Mouse (Mus musculus) CH12.LX (cell line): ENCODE measurements around the gene Peli1. TPM values are rescaled to one million over a fixed set of nuclear protein-coding genes. Genes with fewer than 3 reads are reported as not detected.

Experiments used
- DNase-seq: peaks from one replicate; pipeline ENCODE4 v3.0.0-alpha.2; 2013; ENCODE audit errors: extremely low read depth
- H3K27ac ChIP-seq: 2 replicates; pipeline ENCODE4 v1.5.1; 2012; ENCODE audit warnings: low read depth, mild to moderate bottlenecking, control low read depth, moderate library complexity; ENCODE audit not compliant: insufficient read depth
- H3K27me3 ChIP-seq: replicated peaks from 2 replicates; pipeline ENCODE3; 2012; ENCODE audit warnings: inconsistent platforms
- H3K36me3 ChIP-seq, 2 experiments: replicated peaks in 1 of 2; 2 replicates each; pipeline versions ENCODE3 to v1.6.1; 2012; ENCODE audit warnings: inconsistent platforms in 1 of 2, low read length in 1 of 2, mild to moderate bottlenecking in 1 of 2, mixed read lengths in 1 of 2, moderate library complexity in 1 of 2; ENCODE audit not compliant: control insufficient read depth in 1 of 2, insufficient read depth in 1 of 2
- H3K4me1 ChIP-seq, 2 experiments: 2 replicates each; pipeline ENCODE4 v1.6.1; 2012; ENCODE audit warnings: inconsistent platforms in 1 of 2, moderate library complexity in 1 of 2; ENCODE audit not compliant: insufficient read depth in 2 of 2, control insufficient read depth in 1 of 2
- H3K4me2 ChIP-seq: 2 replicates; pipeline ENCODE4 v1.6.1; 2012; ENCODE audit warnings: low read depth, mild to moderate bottlenecking, control low read depth; ENCODE audit not compliant: poor library complexity, insufficient read depth, severe bottlenecking
- H3K4me3 ChIP-seq, 3 experiments: fragments of 150-350 bp in 1 of 3; sonication (generic) in 1 of 3; replicated peaks in 1 of 3; 2 replicates each; pipeline versions ENCODE3 to v1.5.1; 2011 to 2012; ENCODE audit warnings: low read depth in 2 of 3, low read length in 2 of 3, mild to moderate bottlenecking in 2 of 3, moderate library complexity in 2 of 3, control low read depth in 1 of 3, improper control_type of control experiment in 1 of 3, inconsistent platforms in 1 of 3, mixed read lengths in 1 of 3; ENCODE audit not compliant: poor library complexity in 1 of 3
- H3K79me2 ChIP-seq: replicated peaks from 2 replicates; pipeline ENCODE4 v1.6.1; 2012; ENCODE audit warnings: mild to moderate bottlenecking, moderate library complexity; ENCODE audit not compliant: control insufficient read depth, poor library complexity, insufficient read depth, severe bottlenecking; ENCODE audit errors: extremely low read depth
- H3K9ac ChIP-seq: 2 replicates; pipeline ENCODE4 v1.6.1; 2012; ENCODE audit warnings: low read depth, mild to moderate bottlenecking, control low read depth, moderate library complexity; ENCODE audit not compliant: insufficient read depth
- H3K9me3 ChIP-seq: replicated peaks from 2 replicates; pipeline ENCODE3; 2012; ENCODE audit warnings: low read length, inconsistent platforms, mixed read lengths
- BHLHE40 ChIP-seq: IDR thresholded peaks from 2 replicates; pipeline ENCODE4 v1.6.1; 2011; ENCODE audit warnings: mild to moderate bottlenecking, low read depth, low read length, improper control_type of control experiment
- CHD1 ChIP-seq: IDR thresholded peaks from 2 replicates; pipeline ENCODE4 v1.6.1; 2012; ENCODE audit warnings: low read depth, low read length, improper control_type of control experiment, inconsistent platforms
- CHD2 ChIP-seq: IDR thresholded peaks from 2 replicates; pipeline ENCODE4 v1.6.1; 2011; ENCODE audit warnings: low read length, improper control_type of control experiment
- CTCF ChIP-seq, 2 experiments: IDR thresholded peaks in 1 of 2; conservative IDR thresholded peaks in 1 of 2; 2 replicates each; pipeline ENCODE4 v1.5.1; 2011 to 2012; ENCODE audit warnings: low read depth in 2 of 2, low read length in 2 of 2, improper control_type of control experiment in 1 of 2, inconsistent platforms in 1 of 2, mild to moderate bottlenecking in 1 of 2, moderate library complexity in 1 of 2
- E2F4 ChIP-seq: IDR thresholded peaks from 2 replicates; pipeline ENCODE4 v1.6.1; 2011; ENCODE audit warnings: low read depth, low read length, improper control_type of control experiment; ENCODE audit not compliant: insufficient replicate concordance
- ELF1 ChIP-seq: IDR thresholded peaks from 2 replicates; pipeline ENCODE4 v1.6.1; 2014; ENCODE audit warnings: low read depth, mild to moderate bottlenecking, inconsistent platforms, low read length, improper control_type of control experiment
- EP300 ChIP-seq: IDR thresholded peaks from 2 replicates; pipeline ENCODE4 v1.6.1; 2011; ENCODE audit warnings: low read length, improper control_type of control experiment
- ETS1 ChIP-seq: conservative IDR thresholded peaks from 2 replicates; pipeline ENCODE4 v1.6.1; 2012; ENCODE audit warnings: low read depth, mild to moderate bottlenecking, inconsistent platforms, low read length, improper control_type of control experiment, moderate library complexity
- GABPA ChIP-seq: IDR thresholded peaks from 2 replicates; pipeline ENCODE4 v1.6.1; 2012; ENCODE audit warnings: low read depth, low read length, improper control_type of control experiment, inconsistent platforms; ENCODE audit not compliant: insufficient replicate concordance
- HCFC1 ChIP-seq: IDR thresholded peaks from 2 replicates; pipeline ENCODE4 v1.6.1; 2012; ENCODE audit warnings: low read depth, mild to moderate bottlenecking, inconsistent platforms, low read length, improper control_type of control experiment
- IRF4 ChIP-seq: IDR thresholded peaks from 2 replicates; pipeline ENCODE4 v1.6.1; 2014; ENCODE audit warnings: low read depth, mild to moderate bottlenecking, inconsistent platforms, low read length, improper control_type of control experiment
- JUN ChIP-seq: IDR thresholded peaks from 2 replicates; pipeline ENCODE4 v1.6.1; 2011; ENCODE audit warnings: low read depth, mild to moderate bottlenecking, low read length, improper control_type of control experiment, moderate library complexity; ENCODE audit not compliant: insufficient read depth
- JUND ChIP-seq: conservative IDR thresholded peaks from 2 replicates; pipeline ENCODE4 v1.6.1; 2011; ENCODE audit warnings: low read depth, low read length, improper control_type of control experiment
- KAT2A ChIP-seq: IDR thresholded peaks from 2 replicates; pipeline ENCODE4 v1.6.1; 2012; ENCODE audit warnings: low read length, improper control_type of control experiment, inconsistent platforms; ENCODE audit not compliant: insufficient replicate concordance
- MAFK ChIP-seq: IDR thresholded peaks from 2 replicates; pipeline ENCODE4 v1.6.1; 2011; ENCODE audit warnings: low read length, improper control_type of control experiment; ENCODE audit not compliant: insufficient replicate concordance
- MAX ChIP-seq: IDR thresholded peaks from 2 replicates; pipeline ENCODE4 v1.6.1; 2011; ENCODE audit warnings: low read length, improper control_type of control experiment
- MAZ ChIP-seq: IDR thresholded peaks from 2 replicates; pipeline ENCODE4 v1.6.1; 2012; ENCODE audit warnings: low read depth, mild to moderate bottlenecking, inconsistent platforms, low read length, improper control_type of control experiment, moderate library complexity
- MEF2A ChIP-seq: IDR thresholded peaks from 2 replicates; pipeline ENCODE4 v1.6.1; 2014; ENCODE audit warnings: low read depth, mild to moderate bottlenecking, inconsistent platforms, low read length, improper control_type of control experiment, borderline replicate concordance
- MXI1 ChIP-seq: IDR thresholded peaks from 2 replicates; pipeline ENCODE4 v1.6.1; 2011; ENCODE audit warnings: mild to moderate bottlenecking, low read depth, low read length, improper control_type of control experiment
- MYC ChIP-seq: IDR thresholded peaks from 2 replicates; pipeline ENCODE4 v1.6.1; 2011; ENCODE audit warnings: low read depth, mild to moderate bottlenecking, improper control_type of control experiment, low read length
- NELFE ChIP-seq: IDR thresholded peaks from 2 replicates; pipeline ENCODE4 v1.6.1; 2011; ENCODE audit warnings: low read depth, low read length, improper control_type of control experiment
- NRF1 ChIP-seq: IDR thresholded peaks from 2 replicates; pipeline ENCODE4 v1.6.1; 2014; ENCODE audit warnings: low read depth, mild to moderate bottlenecking, inconsistent platforms, low read length, improper control_type of control experiment, moderate library complexity
- PAX5 ChIP-seq: IDR thresholded peaks from 2 replicates; pipeline ENCODE4 v1.6.1; 2012; ENCODE audit warnings: low read length, inconsistent platforms, mixed read lengths
- POLR2A ChIP-seq: IDR thresholded peaks from 2 replicates; pipeline ENCODE4 v1.6.1; 2011; ENCODE audit warnings: low read depth, mild to moderate bottlenecking, improper control_type of control experiment, low read length
- POLR2AphosphoS2 ChIP-seq: IDR thresholded peaks from 2 replicates; pipeline ENCODE4 v1.6.1; 2011; ENCODE audit warnings: low read depth, low read length, improper control_type of control experiment
- RAD21 ChIP-seq: IDR thresholded peaks from 2 replicates; pipeline ENCODE4 v1.6.1; 2011; ENCODE audit warnings: low read depth, mild to moderate bottlenecking, low read length, improper control_type of control experiment, moderate library complexity
- RCOR1 ChIP-seq: conservative IDR thresholded peaks from 2 replicates; pipeline ENCODE4 v1.6.1; 2012; ENCODE audit warnings: low read depth, mild to moderate bottlenecking, inconsistent platforms, low read length, improper control_type of control experiment
- SIN3A ChIP-seq: IDR thresholded peaks from 2 replicates; pipeline ENCODE4 v1.6.1; 2012; ENCODE audit warnings: low read length, improper control_type of control experiment, inconsistent platforms
- SMC3 ChIP-seq: IDR thresholded peaks from 2 replicates; pipeline ENCODE4 v1.6.1; 2011; ENCODE audit warnings: low read depth, low read length, improper control_type of control experiment
- TBP ChIP-seq: conservative IDR thresholded peaks from 2 replicates; pipeline ENCODE4 v1.6.1; 2011; ENCODE audit warnings: low read depth, low read length, improper control_type of control experiment
- TCF12 ChIP-seq: IDR thresholded peaks from 2 replicates; pipeline ENCODE4 v1.6.1; 2014; ENCODE audit warnings: low read depth, mild to moderate bottlenecking, inconsistent platforms, low read length, improper control_type of control experiment
- UBTF ChIP-seq: IDR thresholded peaks from 2 replicates; pipeline ENCODE4 v1.6.1; 2012; ENCODE audit warnings: low read depth, mild to moderate bottlenecking, inconsistent platforms, low read length, improper control_type of control experiment, moderate library complexity
- USF1 ChIP-seq: IDR thresholded peaks from 2 replicates; pipeline ENCODE4 v1.6.1; 2014; ENCODE audit warnings: low read depth, mild to moderate bottlenecking, inconsistent platforms, low read length, improper control_type of control experiment
- USF2 ChIP-seq: conservative IDR thresholded peaks from 2 replicates; pipeline ENCODE4 v1.6.1; 2011; ENCODE audit warnings: low read depth, low read length, improper control_type of control experiment
- ZC3H11A ChIP-seq: IDR thresholded peaks from 2 replicates; pipeline ENCODE4 v1.6.1; 2012; ENCODE audit warnings: low read depth, mild to moderate bottlenecking, inconsistent platforms, low read length, improper control_type of control experiment
- ZKSCAN1 ChIP-seq: IDR thresholded peaks from 2 replicates; pipeline ENCODE4 v1.6.1; 2012; ENCODE audit warnings: low read depth, inconsistent platforms, low read length, improper control_type of control experiment, borderline replicate concordance
- ZMIZ1 ChIP-seq: IDR thresholded peaks from 2 replicates; pipeline ENCODE4 v1.6.1; 2012; ENCODE audit warnings: low read depth, mild to moderate bottlenecking, inconsistent platforms, low read length, improper control_type of control experiment
- ZNF384 ChIP-seq: IDR thresholded peaks from 2 replicates; pipeline ENCODE4 v1.6.1; 2012; ENCODE audit warnings: low read depth, low read length, improper control_type of control experiment, inconsistent platforms
- dilution Hi-C: fragments of 300-500 bp; cut with MboI; formaldehyde crosslinking; loops from 2 replicates; pipeline ENCODE4 v1.14.3; 2020; ENCODE audit warnings: low sequenced_read_pairs; ENCODE audit not compliant: extremely low pct_unique_long_range_greater_than_20kb, extremely low pct_ligation_motif_present
- in situ Hi-C: fragments of 300-500 bp; cut with MboI; formaldehyde crosslinking; loops from 3 replicates; pipeline ENCODE4 v1.14.3; 2019; ENCODE audit warnings: low sequenced_read_pairs, low pct_ligation_motif_present, low pct_unique_long_range_greater_than_20kb, mixed read lengths
- polyA plus RNA-seq: library from polyadenylated mRNA; unstranded; fragments of >175 nt; gene quantifications from 2 replicates; pipeline ENCODE4 v1.2.1, GENCODE M21; 2012; ENCODE audit warnings: low read depth; ENCODE audit not compliant: insufficient read length
- total RNA-seq, 2 experiments: library from RNA; depleted of rRNA; stranded (reverse); fragments of 300-350 nt in 1 of 2; fragments of >200 nt in 1 of 2; gene quantifications; 2 replicates each; pipeline ENCODE4 v1.2.3; 2012 to 2014

The Peli1 gene
- total and polyA plus RNA-seq, 3 experiments = 6.7 to 25.9 (median 14.8) TPM

GRCm38 (mm10) chr11:21092621-21093020 is 1.5 kb downstream of the Peli1 start:
- Histone ChIP-seq H3K9me3 (no peaks in the 10 kb centered on the region), H3K36me3 (peaks cover 0 to 11% of the 10 kb centered on the region in 2 experiments), H3K4me3 (peak overlapping the region; percentile 84 to 98 (median 91)), H3K4me1 (peaks cover 3 to 56% of the 10 kb centered on the region in 2 experiments), H3K27ac (no peak overlapping the region), H3K9ac (peak overlapping the region; percentile 80), H3K79me2 (peaks cover 24% of the 10 kb centered on the region), H3K27me3 (no peaks in the 10 kb centered on the region), H3K4me2 (peak overlapping the region; percentile 100)
- DNase-seq = peak; percentile 55
- dilution Hi-C loops = no loop called here
- TF ChIP-seq MXI1 = no peak
- TF ChIP-seq RCOR1 = no peak
- TF ChIP-seq UBTF = no peak
- no peak for TF ChIP-seq JUND
- TF ChIP-seq PAX5 = no peak
- no peak for TF ChIP-seq E2F4
- TF ChIP-seq CTCF (conservative IDR thresholded peaks at IDR 0.05 in 1 of 2, IDR thresholded peaks at IDR 0.05 in 1 of 2; ENCODE audit: low read depth in 2 of 2, low read length in 2 of 2) = no peak
- TF ChIP-seq SMC3 = no peak
- peak; percentile 77 for TF ChIP-seq ZNF384
- TF ChIP-seq EP300 = peak; percentile 84
- no peak for TF ChIP-seq NRF1
- TF ChIP-seq KAT2A = no peak
- no peak for TF ChIP-seq GABPA
- TF ChIP-seq ZMIZ1 = no peak
- no peak for TF ChIP-seq MAZ
- TF ChIP-seq POLR2A = no peak
- TF ChIP-seq TBP = peak; percentile 56; the same call in 1 of the 2 replicates
- TF ChIP-seq POLR2AphosphoS2 = no peak
- TF ChIP-seq RAD21 = no peak
- TF ChIP-seq BHLHE40 = peak; percentile 80
- TF ChIP-seq NELFE = no peak
- TF ChIP-seq ETS1 = peak; percentile 35; the same call in 1 of the 2 replicates
- no peak for TF ChIP-seq JUN
- no peak for TF ChIP-seq MAX
- TF ChIP-seq ZKSCAN1 = no peak
- no peak for TF ChIP-seq CHD1
- no peak for TF ChIP-seq ZC3H11A
- TF ChIP-seq HCFC1 = no peak
- peak; percentile 89 for TF ChIP-seq IRF4
- TF ChIP-seq CHD2 = no peak
- TF ChIP-seq SIN3A = no peak
- no peak for TF ChIP-seq USF2
- TF ChIP-seq MAFK = 0 out of 2 replicates have a peak, but pooled peaks have one; percentile 28
- no peak for TF ChIP-seq USF1
- TF ChIP-seq TCF12 = no peak
- TF ChIP-seq MYC = 0 out of 2 replicates have a peak, but pooled peaks have one; percentile 9
- TF ChIP-seq MEF2A = peak; percentile 51; the same call in 1 of the 2 replicates
- no peak for TF ChIP-seq ELF1
- in situ Hi-C loops = loop anchor here (10.0 kb wide), 1 partner anchor 178 kb away; no protein-coding TSS in a partner anchor
